Mouse (Mus musculus): Measurements from ENCODE around the gene Spz1. TPM values are rescaled to one million over a fixed set of nuclear protein-coding genes. Genes with fewer than 3 reads are reported as not detected.
A peak's percentile ranks its signal among the peaks of the same experiment; 100 is the strongest.

Spz1 gene
- polyA plus RNA-seq, 1 experiment from 2014 or later: not detected

GRCm38 (mm10) chr13:92576688-92577087 lies 716 bp upstream of the Spz1 start:
- Histone ChIP-seq H3K4me1 (replicated peaks) (peaks cover 7% of the 10 kb centered on the region), H3K36me3 (no peaks in the 10 kb centered on the region), H3K27ac (ENCODE audit: poor library complexity, severe bottlenecking) (no peak overlapping the region), H3K4me3 (no peak overlapping the region), H3K9ac (no peak overlapping the region), H3K9me3 (replicated peaks) (no peaks in the 10 kb centered on the region), H3K27me3 (replicated peaks) (no peaks in the 10 kb centered on the region), H3K4me2 (no peak overlapping the region)
- no peak for ATAC-seq (ENCODE audit: insufficient number of reproducible peaks, low FRiP score)
- 58% methylated on average over 6 of the region's 6 CpGs for WGBS

- Histone ChIP-seq H3K4me3 (no peak overlapping the region), H3K9ac (no peak overlapping the region), H3K27me3 (replicated peaks) (no peaks in the 10 kb centered on the region), H3K4me2 (no peak overlapping the region), H3K27ac (ENCODE audit: poor library complexity, severe bottlenecking) (no peak overlapping the region), H3K9me3 (replicated peaks) (no peaks in the 10 kb centered on the region), H3K36me3 (no peaks in the 10 kb centered on the region), H3K4me1 (replicated peaks) (peaks cover 4% of the 10 kb centered on the region; the same call in 1 of the 2 replicates)
- WGBS: 65% methylated on average over 5 of the region's 5 CpGs
- ATAC-seq (ENCODE audit: insufficient number of reproducible peaks, low FRiP score): no peak
These were observed 16.5 kb downstream of the Spz1 start for GRCm38 (mm10) chr13:92559429-92559828.

GRCm38 (mm10) chr13:92557229-92557628 lies 18.7 kb downstream of the Spz1 start:
- 50% methylated on average over 2 of the region's 2 CpGs for WGBS

GRCm38 (mm10) chr13:92556458-92557126 lies 19.4 kb downstream of the Spz1 start:
- Histone ChIP-seq H3K9me3 (replicated peaks) (peaks cover 11% of the 10 kb centered on the region), H3K27me3 (replicated peaks) (no peaks in the 10 kb centered on the region), H3K36me3 (no peaks in the 10 kb centered on the region), H3K4me3 (no peak overlapping the region), H3K4me2 (no peak overlapping the region), H3K27ac (ENCODE audit: poor library complexity, severe bottlenecking) (no peak overlapping the region), H3K9ac (no peak overlapping the region), H3K4me1 (replicated peaks) (peaks cover 4% of the 10 kb centered on the region; the same call in 1 of the 2 replicates)
- 48% methylated on average over 8 of the region's 8 CpGs for WGBS
- ATAC-seq (ENCODE audit: insufficient number of reproducible peaks, low FRiP score): no peak

More at GRCm38 (mm10) chr13:92557229-92557628, 18.7 kb downstream of the Spz1 start:
- Histone ChIP-seq H3K4me1 (replicated peaks) (peaks cover 4% of the 10 kb centered on the region; the same call in 1 of the 2 replicates), H3K4me2 (no peak overlapping the region), H3K4me3 (no peak overlapping the region), H3K27ac (ENCODE audit: poor library complexity, severe bottlenecking) (no peak overlapping the region), H3K9me3 (replicated peaks) (0 out of 2 replicates have a peak, but pooled peaks cover 4% of the 10 kb centered on the region), H3K27me3 (replicated peaks) (no peaks in the 10 kb centered on the region), H3K36me3 (no peaks in the 10 kb centered on the region), H3K9ac (no peak overlapping the region)
- no peak for ATAC-seq (ENCODE audit: insufficient number of reproducible peaks, low FRiP score)

- Histone ChIP-seq H3K4me1 (replicated peaks) (no peaks in the 10 kb centered on the region), H3K36me3 (peaks cover 4% of the 10 kb centered on the region; the same call in 1 of the 2 replicates), H3K27ac (ENCODE audit: poor library complexity, severe bottlenecking) (no peak overlapping the region), H3K4me3 (no peak overlapping the region), H3K9ac (no peak overlapping the region), H3K27me3 (replicated peaks) (no peaks in the 10 kb centered on the region), H3K4me2 (no peak overlapping the region), H3K9me3 (replicated peaks) (peaks cover 28% of the 10 kb centered on the region)
- no peak for ATAC-seq (ENCODE audit: insufficient number of reproducible peaks, low FRiP score)
- WGBS: 73% methylated on average over 4 of the region's 4 CpGs
These were observed 28.9 kb downstream of the Spz1 start for GRCm38 (mm10) chr13:92547093-92547492.

GRCm38 (mm10) chr13:92540997-92541396 lies 35.0 kb downstream of the Spz1 start:
- WGBS: 60% methylated on average over 6 of the region's 6 CpGs
- H3K27me3 ChIP-seq (replicated peaks): 0 out of 2 replicates have a peak, but pooled peaks cover 4% of the 10 kb centered on the region
- 0 out of 2 replicates have a peak, but pooled peaks cover 4% of the 10 kb centered on the region for H3K9me3 ChIP-seq (replicated peaks)
- no peak overlapping the region for H3K4me2 ChIP-seq
- no peak for ATAC-seq (ENCODE audit: insufficient number of reproducible peaks, low FRiP score)
- H3K9ac ChIP-seq: no peak overlapping the region
- no peaks in the 10 kb centered on the region for H3K36me3 ChIP-seq
- no peak overlapping the region for H3K4me3 ChIP-seq
- no peak overlapping the region for H3K27ac ChIP-seq (ENCODE audit: poor library complexity, severe bottlenecking)
- H3K4me1 ChIP-seq (replicated peaks): no peaks in the 10 kb centered on the region

- no peaks in the 10 kb centered on the region for H3K36me3 ChIP-seq
- H3K9ac ChIP-seq: no peak overlapping the region
- H3K27ac ChIP-seq (ENCODE audit: poor library complexity, severe bottlenecking): no peak overlapping the region
- H3K4me1 ChIP-seq (replicated peaks): no peaks in the 10 kb centered on the region
- no peaks in the 10 kb centered on the region for H3K9me3 ChIP-seq (replicated peaks)
- no peak overlapping the region for H3K4me3 ChIP-seq
- ATAC-seq (ENCODE audit: insufficient number of reproducible peaks, low FRiP score): no peak
- WGBS: 45% methylated on average over 4 of the region's 4 CpGs
- no peak overlapping the region for H3K4me2 ChIP-seq
- H3K27me3 ChIP-seq (replicated peaks): 0 out of 2 replicates have a peak, but pooled peaks cover 4% of the 10 kb centered on the region
These were observed 36.8 kb downstream of the Spz1 start for GRCm38 (mm10) chr13:92539126-92539525.

- H3K36me3 ChIP-seq: no peaks in the 10 kb centered on the region
- H3K9me3 ChIP-seq (replicated peaks): no peaks in the 10 kb centered on the region
- peaks cover 3% of the 10 kb centered on the region for H3K4me1 ChIP-seq (replicated peaks)
- no peak overlapping the region for H3K27ac ChIP-seq (ENCODE audit: poor library complexity, severe bottlenecking)
- 27% methylated on average over 2 of the region's 2 CpGs for WGBS
- no peak overlapping the region for H3K4me3 ChIP-seq
- no peak for ATAC-seq (ENCODE audit: insufficient number of reproducible peaks, low FRiP score)
- 0 out of 2 replicates have a peak, but pooled peaks cover under 1% of the 10 kb centered on the region for H3K27me3 ChIP-seq (replicated peaks)
- H3K9ac ChIP-seq: no peak overlapping the region
- H3K4me2 ChIP-seq: no peak overlapping the region
These were observed 42.2 kb downstream of the Spz1 start for GRCm38 (mm10) chr13:92533801-92534200.

GRCm38 (mm10) chr13:92532216-92532615 lies 43.8 kb downstream of the Spz1 start:
- Histone ChIP-seq H3K9ac (no peak overlapping the region), H3K4me1 (replicated peaks) (peaks cover 6% of the 10 kb centered on the region), H3K4me3 (no peak overlapping the region), H3K9me3 (replicated peaks) (no peaks in the 10 kb centered on the region), H3K27me3 (replicated peaks) (no peaks in the 10 kb centered on the region), H3K4me2 (no peak overlapping the region), H3K27ac (ENCODE audit: poor library complexity, severe bottlenecking) (no peak overlapping the region), H3K36me3 (0 out of 2 replicates have a peak, but pooled peaks cover under 1% of the 10 kb centered on the region)
- no peak for ATAC-seq (ENCODE audit: insufficient number of reproducible peaks, low FRiP score)
- WGBS: 79% methylated on average over 2 of the region's 2 CpGs

GRCm38 (mm10) chr13:92531237-92531636 lies 44.7 kb downstream of the Spz1 start:
- ATAC-seq (ENCODE audit: insufficient number of reproducible peaks, low FRiP score): peak; percentile 2; the same call in 1 of the 2 replicates
- Histone ChIP-seq H3K27me3 (replicated peaks) (no peaks in the 10 kb centered on the region), H3K36me3 (0 out of 2 replicates have a peak, but pooled peaks cover 3% of the 10 kb centered on the region), H3K9me3 (replicated peaks) (no peaks in the 10 kb centered on the region), H3K4me1 (replicated peaks) (peaks cover 6% of the 10 kb centered on the region), H3K27ac (ENCODE audit: poor library complexity, severe bottlenecking) (peak overlapping the region; percentile 98), H3K4me3 (peak overlapping the region; percentile 82), H3K4me2 (peak overlapping the region; percentile 70), H3K9ac (peak overlapping the region; percentile 88)
- 4% methylated on average over 15 of the region's 15 CpGs for WGBS

GRCm38 (mm10) chr13:92530721-92531211 lies 45.2 kb downstream of the Spz1 start, which contains the start of gene Zfyve16:
Gene Zfyve16 (minus strand): TSS chr13:92530868.
- peak within 1 kb of the TSS; percentile 98 for H3K27ac ChIP-seq (ENCODE audit: poor library complexity, severe bottlenecking)
- H3K27me3 ChIP-seq (replicated peaks): no peaks in the 10 kb centered on the region
- peak; percentile 98 for ATAC-seq (ENCODE audit: insufficient number of reproducible peaks, low FRiP score)
- no peaks in the 10 kb centered on the region for H3K9me3 ChIP-seq (replicated peaks)
- peak within 1 kb of the TSS; percentile 82 for H3K4me3 ChIP-seq
- WGBS: under 1% methylated on average over 46 of the region's 46 CpGs
- peak within 1 kb of the TSS; percentile 70 for H3K4me2 ChIP-seq
- peak within 1 kb of the TSS; percentile 88 for H3K9ac ChIP-seq
- H3K36me3 ChIP-seq: 0 out of 2 replicates have a peak, but pooled peaks cover 3% of the 10 kb centered on the region
- H3K4me1 ChIP-seq (replicated peaks): peaks cover 6% of the 10 kb centered on the region

Measured in heart, embryonic 12.5 days (tissue).